Mouse (Mus musculus) neural tube, embryonic 11.5 days (tissue): Measurements from ENCODE around the gene Art5. TPM values are rescaled to one million over a fixed set of nuclear protein-coding genes. Genes with fewer than 3 reads are reported as not detected.

Experiments
- polyA plus RNA-seq: library from polyadenylated mRNA; unstranded; fragments of >200 nt; fragmentation: Nextera tagmentation; extraction: Ambion mirVana; gene quantifications from 2 replicates; pipeline ENCODE4 v1.2.1, GENCODE M21; 2014

Art5 gene
- polyA plus RNA-seq, 1 experiment from 2014 or later: 3.8 TPM

Other genes with a start within 250 kb of the Art5 start
- gene Anapc15, start 245.8 kb downstream of the Art5 start, polyA plus RNA-seq: 79.9 and 87.3 TPM in 2 replicates
- gene Folr1, start 238.7 kb downstream of the Art5 start, polyA plus RNA-seq: 0.49 and 0.91 TPM in 2 replicates
- 134 and 144 TPM in 2 replicates for gene Lamtor1, start 203.6 kb downstream of the Art5 start, polyA plus RNA-seq
- 0.53 and 1.0 TPM in 2 replicates for gene Tomt, start 203.1 kb downstream of the Art5 start, polyA plus RNA-seq
- 7.9 and 8.8 TPM in 2 replicates for gene Lrrc51, start 175.6 kb downstream of the Art5 start, polyA plus RNA-seq
- 89.9 and 102 TPM in 2 replicates for gene Numa1, start 175.4 kb downstream of the Art5 start, polyA plus RNA-seq
- 3.4 TPM in 2 replicates for gene Il18bp, start 90.8 kb downstream of the Art5 start, polyA plus RNA-seq
- 28.6 and 28.8 TPM in 2 replicates for gene Rnf121, start 44.0 kb downstream of the Art5 start, polyA plus RNA-seq
- 20.4 and 21.5 TPM in 2 replicates for gene Xndc1, start 44.0 kb downstream of the Art5 start, polyA plus RNA-seq
- 1.7 and 2.1 TPM in 2 replicates for gene Xntrpc, start 43.8 kb downstream of the Art5 start, polyA plus RNA-seq
- not detected in 2 replicates for gene Trpc2, start 26.4 kb downstream of the Art5 start, polyA plus RNA-seq
- gene Art1, start 7.7 kb downstream of the Art5 start, polyA plus RNA-seq: 4.8 and 5.0 TPM in 2 replicates
- not detected in 2 replicates for gene Chrna10, start 7.3 kb upstream of the Art5 start, polyA plus RNA-seq
- gene Nup98, start 100.7 kb upstream of the Art5 start, polyA plus RNA-seq: 44.5 and 45.9 TPM in 2 replicates
- 48.9 and 50.6 TPM in 2 replicates for gene Pgap2, start 100.7 kb upstream of the Art5 start, polyA plus RNA-seq
- 35.1 and 38.8 TPM in 2 replicates for gene Rhog, start 146.6 kb upstream of the Art5 start, polyA plus RNA-seq
- 11.0 and 11.2 TPM in 2 replicates for gene Stim1, start 158.3 kb upstream of the Art5 start, polyA plus RNA-seq